Mouse (Mus musculus) neural tube, embryonic 13.5 days (tissue): ENCODE data around the gene Dpyd. TPM values are rescaled to one million over a fixed set of nuclear protein-coding genes. Genes with fewer than 3 reads are reported as not detected.
A peak's percentile ranks its signal among the peaks of the same experiment; 100 is the strongest.

Experiments used
- ATAC-seq: fragments of 200-750 bp; cut with Nextera tagmentation; 2 replicates; pipeline ENCODE4 v1.8.0; 2017; ENCODE audit warnings: low read depth, mild to moderate bottlenecking, moderate TSS enrichment, moderate library complexity
- H3K27ac ChIP-seq: fragments of 300-500 bp; sonication (generic); replicated peaks from 2 replicates; pipeline ENCODE4 v1.5.1; 2015; ENCODE audit warnings: moderate library complexity, mild to moderate bottlenecking, inconsistent platforms
- H3K27me3 ChIP-seq: fragments of 300-500 bp; sonication (generic); 2 replicates; pipeline ENCODE4 v1.6.1; 2015; ENCODE audit warnings: mild to moderate bottlenecking, inconsistent platforms
- H3K36me3 ChIP-seq: fragments of 300-500 bp; sonication (generic); 2 replicates; pipeline ENCODE4 v1.6.1; 2015; ENCODE audit warnings: mild to moderate bottlenecking, inconsistent platforms
- H3K4me1 ChIP-seq: fragments of 300-500 bp; sonication (generic); replicated peaks from 2 replicates; pipeline ENCODE4 v1.6.1; 2015; ENCODE audit warnings: inconsistent platforms
- H3K4me2 ChIP-seq: fragments of 300-500 bp; sonication (generic); 2 replicates; pipeline ENCODE4 v1.6.1; 2015; ENCODE audit warnings: inconsistent platforms, mild to moderate bottlenecking, moderate library complexity
- H3K4me3 ChIP-seq: fragments of 300-500 bp; sonication (generic); 2 replicates; pipeline ENCODE4 v1.5.1; 2015; ENCODE audit warnings: mild to moderate bottlenecking, inconsistent platforms
- H3K9ac ChIP-seq: fragments of 300-500 bp; sonication (generic); 2 replicates; pipeline ENCODE4 v1.6.1; 2015; ENCODE audit warnings: moderate library complexity, mild to moderate bottlenecking, inconsistent platforms
- H3K9me3 ChIP-seq: fragments of 300-500 bp; sonication (generic); 2 replicates; pipeline ENCODE4 v1.6.1; 2016; ENCODE audit warnings: inconsistent platforms
- WGBS: fragments of 180-500 bp; shearing (Covaris S2); methylation state at CpG from one replicate; pipeline ENCODE4 v1.1.7; 2015; 5-methylcytosine and 5-hydroxymethylcytosine counted together
- polyA plus RNA-seq: library from polyadenylated mRNA; unstranded; fragments of >200 nt; fragmentation: Nextera tagmentation; extraction: Ambion mirVana; gene quantifications from 2 replicates; pipeline ENCODE4 v1.2.1, GENCODE M21; 2015

The Dpyd gene
- polyA plus RNA-seq, 1 experiment from 2014 or later: 6.0 TPM

DNA sequence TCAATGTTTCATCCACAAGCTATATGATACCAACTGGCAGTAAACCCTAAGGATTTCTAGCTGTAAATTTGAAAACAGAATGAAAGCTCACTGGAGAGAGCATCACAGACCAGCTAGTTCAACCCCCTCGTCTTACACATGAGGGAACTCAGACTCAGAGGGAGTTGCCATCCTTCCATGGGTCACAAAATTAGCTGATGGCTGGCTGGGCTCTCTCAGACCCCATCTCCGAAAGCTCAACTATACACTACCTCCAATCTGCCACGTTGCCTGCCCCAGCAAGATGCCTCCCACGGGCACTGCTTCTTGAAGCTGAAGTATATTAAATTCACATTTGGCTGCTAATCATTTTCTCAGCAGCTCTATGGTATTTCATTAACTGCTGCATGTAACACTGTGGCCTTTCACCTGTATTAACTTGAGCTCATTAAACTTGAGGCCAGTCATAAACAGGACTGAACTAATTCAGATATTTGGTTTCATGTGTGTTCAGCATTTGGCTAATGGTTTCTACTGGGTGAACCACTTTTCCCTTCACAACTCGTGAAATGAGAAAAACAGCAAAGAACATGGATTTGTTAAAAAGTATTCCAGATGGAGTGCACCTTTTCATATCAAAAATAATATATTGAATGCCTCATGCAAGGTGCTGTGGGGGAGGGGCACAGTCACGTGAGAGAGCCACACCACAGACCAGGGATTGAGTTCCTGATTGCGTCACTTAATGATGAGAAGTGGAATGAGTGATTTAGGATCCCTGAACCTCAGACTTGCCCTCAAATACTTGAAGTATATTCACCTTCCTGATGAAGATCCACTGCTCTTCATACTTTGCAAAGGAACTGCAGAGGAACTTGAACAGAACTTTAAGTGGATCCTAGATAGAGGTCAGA lies 841.2 kb downstream of the Dpyd start:
- no peak overlapping the region for H3K27ac ChIP-seq
- H3K4me3 ChIP-seq: no peak overlapping the region
- no peaks in the 10 kb centered on the region for H3K27me3 ChIP-seq
- 62% methylated on average over 7 of the region's 7 CpGs for WGBS
- no peak overlapping the region for H3K4me2 ChIP-seq
- H3K36me3 ChIP-seq: no peaks in the 10 kb centered on the region
- H3K4me1 ChIP-seq: peaks cover 6% of the 10 kb centered on the region; the same call in 1 of the 2 replicates
- H3K9me3 ChIP-seq: no peaks in the 10 kb centered on the region
- 0 out of 2 replicates have a peak, but pooled peaks have one; percentile 19 for ATAC-seq
- no peak overlapping the region for H3K9ac ChIP-seq

DNA sequence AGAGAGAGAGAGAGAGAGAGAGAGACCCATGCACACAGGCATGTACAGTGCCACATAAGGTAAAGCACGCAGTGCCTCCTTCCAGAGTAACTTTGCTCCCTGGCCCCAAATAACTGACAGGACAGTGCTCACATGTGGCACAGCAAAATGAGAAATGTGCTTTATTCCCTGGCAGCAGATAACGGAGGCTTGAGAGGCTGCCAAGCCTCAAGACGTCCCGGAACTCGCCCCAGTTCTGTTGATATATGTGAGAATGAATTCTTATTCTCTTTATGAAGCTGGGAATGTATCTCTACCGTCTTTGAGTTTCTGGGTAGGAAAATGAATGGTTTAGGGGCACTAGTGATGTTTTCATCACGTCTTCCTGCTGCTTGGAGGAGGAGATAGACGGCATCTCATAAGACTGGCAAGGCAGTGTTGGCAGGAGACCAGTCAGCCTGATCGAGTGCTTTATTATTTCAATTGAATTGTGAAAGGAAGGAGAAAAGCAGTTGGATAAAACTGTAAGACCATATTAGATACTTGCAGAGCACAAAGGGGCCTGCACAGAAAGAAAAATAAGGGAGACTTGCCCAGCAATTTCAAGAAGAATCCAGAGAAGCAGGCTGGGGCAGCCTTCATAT lies 857.3 kb downstream of the Dpyd start:
- H3K27me3 ChIP-seq: no peaks in the 10 kb centered on the region
- H3K4me2 ChIP-seq: no peak overlapping the region
- 69% methylated on average over 9 of the region's 9 CpGs for WGBS
- no peaks in the 10 kb centered on the region for H3K36me3 ChIP-seq
- H3K4me1 ChIP-seq: no peaks in the 10 kb centered on the region
- no peak overlapping the region for H3K27ac ChIP-seq
- ATAC-seq: no peak
- H3K9me3 ChIP-seq: no peaks in the 10 kb centered on the region
- no peak overlapping the region for H3K9ac ChIP-seq
- H3K4me3 ChIP-seq: no peak overlapping the region

DNA sequence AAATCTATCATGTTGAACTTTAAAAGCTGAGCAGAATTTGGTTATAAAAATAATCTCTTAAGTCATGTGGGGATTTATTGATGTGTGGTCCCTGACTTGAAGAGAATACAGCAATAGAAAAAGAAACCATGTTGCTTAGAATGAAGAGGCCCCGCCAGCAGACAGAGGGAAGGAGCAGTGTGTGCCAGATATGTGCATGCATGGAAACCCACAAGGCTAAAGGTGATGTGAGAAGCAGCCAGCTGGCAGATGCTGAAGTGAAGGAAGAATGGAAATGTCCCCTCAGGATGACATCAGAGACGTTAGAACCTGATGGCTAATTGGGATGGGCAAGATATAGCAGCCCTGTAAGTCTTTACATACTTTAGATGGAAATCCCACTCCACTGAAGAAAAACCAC lies 857.8 kb downstream of the Dpyd start:
- Histone ChIP-seq H3K4me1 (no peaks in the 10 kb centered on the region), H3K36me3 (no peaks in the 10 kb centered on the region), H3K4me2 (no peak overlapping the region), H3K27ac (no peak overlapping the region), H3K9me3 (no peaks in the 10 kb centered on the region), H3K9ac (no peak overlapping the region), H3K27me3 (no peaks in the 10 kb centered on the region), H3K4me3 (no peak overlapping the region)
- WGBS: 78% methylated on average over 2 of the region's 2 CpGs
- no peak for ATAC-seq

DNA sequence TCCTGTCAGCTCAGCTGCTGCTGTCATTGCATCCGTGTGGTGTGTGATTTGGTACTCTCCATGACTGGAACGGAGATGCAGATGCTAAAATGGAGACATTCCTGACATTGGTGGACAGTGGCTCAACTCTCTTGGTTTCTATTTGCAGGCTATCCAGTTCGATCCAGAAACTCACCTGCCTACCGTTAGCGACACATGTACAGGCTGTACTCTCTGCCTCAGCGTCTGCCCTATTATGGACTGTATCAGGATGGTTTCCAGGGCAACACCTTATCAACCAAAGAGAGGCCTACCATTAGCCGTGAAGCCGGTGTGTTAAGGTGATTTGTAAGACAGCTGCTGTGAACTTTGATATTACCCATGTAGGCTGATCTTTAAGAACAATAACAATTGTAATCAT lies 869.4 kb downstream of the Dpyd start:
- Histone ChIP-seq H3K9me3 (no peaks in the 10 kb centered on the region), H3K4me1 (no peaks in the 10 kb centered on the region), H3K9ac (no peak overlapping the region), H3K36me3 (no peaks in the 10 kb centered on the region), H3K27ac (no peak overlapping the region), H3K27me3 (no peaks in the 10 kb centered on the region), H3K4me3 (no peak overlapping the region), H3K4me2 (no peak overlapping the region)
- ATAC-seq: peak; percentile 53; the same call in 1 of the 2 replicates
- WGBS: 67% methylated on average over 8 of the region's 8 CpGs

DNA sequence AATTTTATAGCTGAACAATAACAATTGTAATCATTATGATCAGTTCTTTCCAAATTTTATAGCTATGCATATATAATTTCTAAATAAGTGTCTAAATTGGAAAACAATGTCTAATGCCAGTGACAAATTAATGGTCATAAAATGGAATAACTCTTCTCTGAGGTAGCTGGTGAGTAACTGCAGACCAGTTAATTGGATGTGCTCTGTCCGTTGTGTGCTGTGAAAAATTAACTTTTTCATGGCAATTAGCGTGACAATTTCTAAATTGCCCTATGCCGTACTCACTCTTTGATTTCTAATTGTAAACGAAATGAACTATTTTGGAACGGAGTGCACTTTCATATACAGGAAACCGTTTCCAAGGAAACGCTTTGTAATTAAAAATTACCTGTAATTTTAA lies 869.8 kb downstream of the Dpyd start:
- H3K4me2 ChIP-seq: no peak overlapping the region
- no peak for ATAC-seq
- no peaks in the 10 kb centered on the region for H3K9me3 ChIP-seq
- 67% methylated on average over 7 of the region's 7 CpGs for WGBS
- H3K4me1 ChIP-seq: no peaks in the 10 kb centered on the region
- H3K27ac ChIP-seq: no peak overlapping the region
- no peak overlapping the region for H3K9ac ChIP-seq
- no peaks in the 10 kb centered on the region for H3K36me3 ChIP-seq
- H3K4me3 ChIP-seq: no peak overlapping the region
- no peaks in the 10 kb centered on the region for H3K27me3 ChIP-seq

DNA sequence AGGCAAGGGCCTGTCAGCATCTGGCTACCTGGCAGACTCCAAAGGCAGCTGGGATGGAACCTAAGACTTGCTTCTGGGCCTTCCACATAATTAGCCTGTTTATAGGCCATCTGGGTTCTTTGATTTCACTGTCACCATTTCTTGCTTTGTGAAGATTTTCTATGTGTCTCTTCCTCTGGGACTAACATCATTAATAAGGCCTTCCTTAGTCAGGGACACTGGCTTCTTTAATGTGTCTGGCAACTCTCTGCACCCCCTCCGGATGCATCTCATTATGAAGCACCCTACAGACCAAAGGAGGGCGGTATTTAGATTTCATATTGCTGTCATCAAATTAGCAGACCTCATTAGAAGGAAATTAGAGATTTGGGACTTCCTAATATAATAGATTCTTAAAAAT lies 885.6 kb downstream of the Dpyd start:
- no peak overlapping the region for H3K27ac ChIP-seq
- no peak overlapping the region for H3K4me2 ChIP-seq
- no peak overlapping the region for H3K4me3 ChIP-seq
- H3K36me3 ChIP-seq: no peaks in the 10 kb centered on the region
- no peaks in the 10 kb centered on the region for H3K27me3 ChIP-seq
- H3K9ac ChIP-seq: no peak overlapping the region
- no peaks in the 10 kb centered on the region for H3K4me1 ChIP-seq
- no peak for ATAC-seq
- H3K9me3 ChIP-seq: no peaks in the 10 kb centered on the region
- 53% methylated on average over 2 of the region's 2 CpGs for WGBS

DNA sequence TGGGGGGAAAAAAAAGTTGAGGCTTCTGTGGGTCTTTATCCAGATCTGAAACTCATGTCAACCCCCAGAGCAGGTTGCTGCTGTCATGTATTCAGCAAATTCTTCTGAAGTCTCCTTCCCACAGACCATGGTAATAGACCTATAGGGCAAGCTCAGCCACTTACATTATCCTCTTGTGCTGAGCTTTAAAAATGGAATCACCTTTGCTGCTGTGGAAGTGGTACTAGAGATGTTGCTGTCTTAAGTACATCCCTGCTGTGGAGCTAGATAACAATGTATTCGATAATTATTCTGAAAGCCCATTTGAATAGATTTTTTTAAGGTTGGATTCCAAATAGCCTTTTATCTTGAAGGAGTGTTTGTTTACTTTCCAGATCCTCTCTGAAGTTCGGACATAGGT lies 902.1 kb downstream of the Dpyd start:
- ATAC-seq: no peak
- H3K9me3 ChIP-seq: no peaks in the 10 kb centered on the region
- H3K9ac ChIP-seq: no peak overlapping the region
- no peaks in the 10 kb centered on the region for H3K27me3 ChIP-seq
- no peaks in the 10 kb centered on the region for H3K36me3 ChIP-seq
- H3K4me3 ChIP-seq: no peak overlapping the region
- 0 out of 2 replicates have a peak, but pooled peaks cover 5% of the 10 kb centered on the region for H3K4me1 ChIP-seq
- no peak overlapping the region for H3K4me2 ChIP-seq
- H3K27ac ChIP-seq: no peak overlapping the region
- 51% methylated on average over 2 of the region's 2 CpGs for WGBS

DNA sequence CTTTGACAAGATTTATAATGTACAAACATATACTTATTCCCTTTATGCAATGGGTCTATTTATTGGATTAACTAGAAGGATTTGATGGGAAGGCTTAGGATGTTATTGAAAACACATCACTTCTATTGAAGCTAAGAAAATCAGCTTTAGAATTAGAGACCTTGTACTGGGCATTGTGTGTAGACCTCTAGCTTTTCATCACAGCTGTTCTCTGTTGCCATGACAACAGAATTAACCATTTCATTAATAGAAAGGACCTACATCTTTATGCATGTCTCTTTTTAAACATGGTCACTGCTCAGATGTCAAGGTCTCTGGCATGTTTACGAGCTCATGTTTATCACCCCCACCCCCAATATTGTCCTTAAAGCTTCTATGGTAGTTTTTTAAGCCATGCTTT lies 902.5 kb downstream of the Dpyd start:
- H3K9me3 ChIP-seq: no peaks in the 10 kb centered on the region
- no peak overlapping the region for H3K4me2 ChIP-seq
- H3K4me3 ChIP-seq: no peak overlapping the region
- H3K27ac ChIP-seq: no peak overlapping the region
- no peak for ATAC-seq
- H3K27me3 ChIP-seq: no peaks in the 10 kb centered on the region
- 0 out of 2 replicates have a peak, but pooled peaks cover 5% of the 10 kb centered on the region for H3K4me1 ChIP-seq
- H3K36me3 ChIP-seq: no peaks in the 10 kb centered on the region
- no peak overlapping the region for H3K9ac ChIP-seq
- WGBS: 32% methylated on average over 1 of the region's 1 CpGs

DNA sequence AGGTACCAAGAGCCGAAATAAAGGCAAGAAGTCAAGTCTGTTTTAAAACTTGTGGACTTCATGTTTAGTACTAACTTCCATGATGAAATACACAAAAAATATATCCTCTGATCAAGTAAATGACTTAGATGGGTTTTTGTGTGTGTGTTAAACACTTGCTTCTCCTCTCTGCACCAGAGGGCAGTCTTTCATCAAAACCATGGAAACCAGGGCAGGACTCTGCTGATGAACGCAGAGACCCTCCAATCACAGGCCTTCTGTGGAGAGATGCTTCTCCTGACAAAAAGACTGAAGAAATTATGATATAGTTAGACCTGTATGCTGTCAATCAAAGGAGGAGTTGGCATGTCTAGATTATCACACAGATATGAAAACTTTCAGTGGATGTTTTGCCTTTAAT lies 905.8 kb downstream of the Dpyd start:
- ATAC-seq: no peak
- WGBS: 75% methylated on average over 2 of the region's 2 CpGs
- no peaks in the 10 kb centered on the region for H3K36me3 ChIP-seq

More for the DNA sequence above, 905.8 kb downstream of the Dpyd start:
- no peak overlapping the region for H3K27ac ChIP-seq
- H3K4me3 ChIP-seq: no peak overlapping the region
- H3K9me3 ChIP-seq: no peaks in the 10 kb centered on the region
- H3K4me2 ChIP-seq: no peak overlapping the region
- H3K27me3 ChIP-seq: no peaks in the 10 kb centered on the region
- no peak overlapping the region for H3K9ac ChIP-seq
- H3K4me1 ChIP-seq: 0 out of 2 replicates have a peak, but pooled peaks cover 5% of the 10 kb centered on the region
